Mouse (Mus musculus) gastrocnemius, adult 8-10 months (tissue): ENCODE results near the gene Clspn. TPM values are rescaled to one million over a fixed set of nuclear protein-coding genes. Genes with fewer than 3 reads are reported as not detected.
"Not testable (repeated sequence)": the region's sequence is repeated elsewhere in the genome, so short reads cannot be mapped to it uniquely, and the experiment has no call there.

Experiments used
- DNase-seq, 2 experiments: peaks; one replicate each; pipeline ENCODE4 v3.0.0; 2022; ENCODE audit warnings: low spot score in 2 of 2
- total RNA-seq, 4 experiments: library from RNA; stranded (reverse); gene quantifications; 2 replicates each; pipeline ENCODE4 v1.2.4; 2022

Clspn gene
- under 1 TPM in 1 of 4 experiments, not detected in 3; 0.10 TPM for total RNA-seq

- peak; percentile 63 to 65 for DNase-seq
Measured at GRCm38 (mm10) chr4:126556809-126557711, at the start of gene Clspn. TSS of gene Clspn (plus strand) at chr4:126556935.

- no peak for DNase-seq
Measured at GRCm38 (mm10) chr4:126508110-126508899, 48.4 kb upstream of the Clspn start.

- no peak for DNase-seq
Measured at GRCm38 (mm10) chr4:126509072-126509471, 47.7 kb upstream of the Clspn start.

GRCm38 (mm10) chr4:126511013-126511412 lies 45.7 kb upstream of the Clspn start:
- no peak for DNase-seq

- no peak for DNase-seq
Measured at GRCm38 (mm10) chr4:126512308-126513066, 44.2 kb upstream of the Clspn start.

GRCm38 (mm10) chr4:126526164-126526563 lies 30.6 kb upstream of the Clspn start:
- no peak for DNase-seq

- no peak for DNase-seq
Measured at GRCm38 (mm10) chr4:126526828-126527227, 29.9 kb upstream of the Clspn start.

GRCm38 (mm10) chr4:126532292-126532691 lies 24.4 kb upstream of the Clspn start:
- DNase-seq, result no peak

- peak; percentile 11 to 38 for DNase-seq
Measured at GRCm38 (mm10) chr4:126532827-126533728, 23.7 kb upstream of the Clspn start, which contains the start of gene Ago4. TSS of gene Ago4 (minus strand) at chr4:126533472.

GRCm38 (mm10) chr4:126533729-126534070 lies 23.0 kb upstream of the Clspn start:
- DNase-seq, result no peak

GRCm38 (mm10) chr4:126535631-126536030 lies 21.1 kb upstream of the Clspn start:
- not testable (repeated sequence) for DNase-seq

GRCm38 (mm10) chr4:126536865-126537264 lies 19.9 kb upstream of the Clspn start:
- DNase-seq, result no peak

GRCm38 (mm10) chr4:126540487-126541071 lies 16.2 kb upstream of the Clspn start:
- no peak for DNase-seq

- no peak for DNase-seq
Measured at GRCm38 (mm10) chr4:126542838-126543237, 13.9 kb upstream of the Clspn start.

- DNase-seq, result no peak
Measured at GRCm38 (mm10) chr4:126545016-126545415, 11.7 kb upstream of the Clspn start.

- no peak for DNase-seq
Measured at GRCm38 (mm10) chr4:126545703-126546102, 11.0 kb upstream of the Clspn start.

- no peak for DNase-seq
Measured at GRCm38 (mm10) chr4:126546183-126546582, 10.6 kb upstream of the Clspn start.

GRCm38 (mm10) chr4:126552136-126552535 lies 4.6 kb upstream of the Clspn start:
- DNase-seq, result no peak

GRCm38 (mm10) chr4:126553105-126553504 lies 3.6 kb upstream of the Clspn start:
- DNase-seq, result no peak

GRCm38 (mm10) chr4:126553685-126554084 lies 3.0 kb upstream of the Clspn start:
- no peak for DNase-seq
